Mouse (Mus musculus): ENCODE data around the gene Ppp3ca.

Ppp3ca gene

DNA sequence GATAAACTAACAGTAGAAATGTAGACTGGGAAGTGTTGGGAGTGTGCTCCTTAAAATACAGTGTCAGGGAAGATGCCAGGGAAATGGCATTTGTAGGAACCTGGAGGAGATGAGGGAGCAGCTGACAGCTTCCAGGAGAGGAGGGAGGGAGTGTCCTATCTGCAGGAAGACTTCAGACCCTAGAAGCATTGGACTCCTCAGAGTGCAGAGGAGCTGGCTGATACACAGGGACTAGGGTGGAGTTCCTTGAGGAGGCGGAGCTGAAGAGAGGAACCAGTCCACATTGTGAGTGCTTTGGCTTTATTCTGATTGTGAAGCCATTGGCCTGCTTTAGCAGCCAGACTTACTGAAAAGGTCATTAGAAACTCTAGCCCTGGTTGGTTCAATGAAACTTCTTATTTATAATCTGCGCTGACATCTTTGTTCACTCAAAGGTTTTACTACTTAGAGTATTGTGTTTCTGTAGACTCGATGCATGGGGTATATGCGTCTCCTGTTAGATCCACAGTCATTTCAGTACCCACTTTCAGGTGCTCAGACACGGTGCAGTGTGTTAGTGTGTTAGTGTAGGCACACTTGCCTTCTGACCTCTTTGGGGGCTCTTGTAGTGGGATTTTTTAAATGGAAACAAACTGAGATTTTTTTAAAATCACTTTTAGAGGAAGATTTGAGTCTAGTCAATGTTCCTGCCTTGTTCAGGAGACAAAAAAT is 99.0 kb downstream of the Ppp3ca start:
- no peak for DNase-seq

DNA sequence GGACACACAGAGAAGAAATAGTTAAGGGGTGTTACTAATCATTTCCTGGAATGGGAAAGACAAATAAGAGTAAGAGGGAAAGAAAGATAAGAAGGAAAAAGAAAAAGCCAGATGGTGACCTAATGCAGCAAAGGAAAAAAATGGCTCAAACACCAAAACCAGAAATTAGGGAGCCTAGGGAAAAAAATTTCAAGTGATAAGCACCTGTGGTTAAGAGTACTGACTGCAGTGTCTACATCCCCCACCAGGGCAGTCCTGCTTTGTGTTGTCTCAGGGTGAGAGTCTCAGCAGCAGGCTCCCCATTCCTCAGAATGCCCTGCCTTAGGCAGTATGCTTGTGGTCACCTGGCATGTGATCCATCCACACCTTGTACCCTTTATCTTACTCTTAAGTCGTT is 99.6 kb downstream of the Ppp3ca start:
- no peak for DNase-seq

DNA sequence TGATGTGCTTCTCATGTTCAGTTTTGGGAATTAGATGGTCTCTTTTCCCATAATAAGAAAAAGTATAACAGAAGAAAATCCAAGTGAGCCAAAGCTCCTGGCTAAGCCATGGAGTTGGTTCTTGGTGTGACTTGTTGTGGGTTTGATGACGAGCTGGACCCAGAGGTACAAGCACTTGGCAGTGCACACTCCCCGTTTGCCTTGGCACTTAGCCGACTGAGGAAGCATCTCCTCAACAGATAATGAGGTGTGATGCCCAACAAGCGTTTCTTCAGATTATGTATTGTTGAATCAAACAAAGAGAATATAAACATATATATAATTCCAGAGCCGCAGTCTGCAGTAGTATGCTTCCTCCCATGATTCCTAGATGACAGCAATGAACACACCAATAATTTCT is 101.8 kb downstream of the Ppp3ca start:
- DNase-seq = no peak

DNA sequence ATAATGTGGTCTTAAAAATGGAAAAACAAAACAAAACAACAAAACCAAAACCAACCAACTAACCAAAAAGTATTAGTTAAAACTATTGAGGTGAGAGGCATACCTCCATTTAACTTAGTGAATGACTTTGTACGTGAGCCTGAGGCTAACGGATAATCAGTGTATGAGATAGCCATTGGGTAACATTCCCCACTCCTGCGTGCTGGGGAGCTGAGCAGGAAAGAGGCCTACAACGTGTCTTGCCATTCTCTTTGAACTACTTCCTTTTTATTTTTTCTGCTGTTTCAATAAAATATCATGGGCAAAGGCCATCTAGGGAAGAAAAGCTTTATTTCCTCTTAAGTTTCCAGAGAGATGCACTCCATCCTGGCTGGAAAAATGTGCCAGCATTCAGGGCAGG is 103.3 kb downstream of the Ppp3ca start:
- DNase-seq = no peak

DNA sequence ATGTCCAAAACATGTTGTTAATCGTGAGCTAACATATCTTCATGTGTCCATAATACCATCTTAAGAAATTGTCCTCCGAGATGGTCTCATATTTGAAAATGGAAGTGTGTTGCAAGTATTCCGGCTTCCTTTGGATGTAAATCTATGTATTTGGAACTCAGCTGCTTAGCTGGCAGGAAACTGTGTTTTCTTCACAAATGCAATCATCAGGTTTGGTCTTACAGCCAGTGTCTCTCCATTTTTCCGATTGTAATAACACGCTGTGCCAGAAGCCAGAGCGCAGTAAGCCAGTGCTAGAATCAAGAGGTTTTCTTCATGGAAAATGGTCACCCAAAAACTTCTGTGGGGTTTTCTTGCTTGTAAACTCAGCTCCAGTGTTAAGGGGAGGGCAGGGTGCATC is 104.3 kb downstream of the Ppp3ca start:
- DNase-seq = no peak

DNA sequence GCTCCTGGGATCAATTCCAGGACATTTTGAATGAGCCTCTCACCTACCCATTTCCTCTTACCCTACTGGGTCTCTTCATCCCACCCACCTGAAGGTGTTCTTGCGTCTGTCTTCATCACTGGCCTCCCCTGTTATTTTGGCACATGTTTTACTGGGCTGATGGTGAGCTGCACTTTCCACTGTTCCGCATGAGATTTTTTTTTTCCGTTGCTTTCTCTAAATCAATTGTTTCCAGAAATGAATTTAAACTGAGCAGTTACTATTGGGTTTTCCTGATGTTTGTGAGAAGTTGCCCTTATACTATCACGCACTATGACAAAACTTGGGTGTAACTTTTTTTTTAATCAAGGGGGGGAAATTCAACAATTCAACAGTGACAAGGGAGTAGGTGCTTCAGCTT is 106.6 kb downstream of the Ppp3ca start:
- no peak for DNase-seq

DNA sequence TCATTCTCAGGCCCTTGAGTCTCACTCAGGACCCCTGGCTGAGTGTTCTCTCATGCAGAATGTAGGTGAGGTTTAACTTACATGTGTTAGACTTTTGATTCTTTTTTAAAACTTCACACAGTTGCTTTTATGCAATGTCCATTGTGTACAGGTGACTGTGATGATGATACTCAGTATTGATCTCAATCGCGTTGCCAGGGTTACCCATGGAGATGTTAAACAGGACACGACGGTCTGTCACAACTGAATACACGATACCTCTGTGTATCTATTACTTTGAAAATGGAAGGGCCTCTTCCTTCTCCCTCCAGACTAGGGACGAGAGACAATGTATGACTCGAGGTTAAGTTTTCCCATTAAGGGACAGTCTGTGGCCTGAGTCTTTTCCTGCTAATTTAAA is 107.5 kb downstream of the Ppp3ca start:
- no peak for DNase-seq

DNA sequence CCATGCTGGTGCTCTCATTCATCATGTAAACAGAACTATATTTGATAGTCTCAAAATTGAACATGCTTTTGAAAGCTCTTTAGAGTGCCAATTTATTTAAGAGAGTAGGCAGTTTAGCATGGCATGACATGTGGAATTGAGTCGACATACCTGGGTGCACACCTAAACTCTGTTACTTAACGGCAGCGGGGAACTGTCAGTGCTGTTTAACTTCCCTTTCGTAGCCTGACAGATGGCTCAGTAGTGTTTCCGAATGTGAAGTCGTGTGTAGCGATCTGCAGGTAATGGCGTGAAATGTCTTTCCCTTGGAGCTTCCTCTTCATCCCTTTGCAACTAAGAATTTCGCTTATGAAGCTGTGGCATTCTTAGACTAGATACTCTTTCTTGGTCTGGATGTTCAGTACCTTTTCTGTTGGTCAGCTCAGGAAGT is 107.9 kb downstream of the Ppp3ca start:
- DNase-seq = no peak

DNA sequence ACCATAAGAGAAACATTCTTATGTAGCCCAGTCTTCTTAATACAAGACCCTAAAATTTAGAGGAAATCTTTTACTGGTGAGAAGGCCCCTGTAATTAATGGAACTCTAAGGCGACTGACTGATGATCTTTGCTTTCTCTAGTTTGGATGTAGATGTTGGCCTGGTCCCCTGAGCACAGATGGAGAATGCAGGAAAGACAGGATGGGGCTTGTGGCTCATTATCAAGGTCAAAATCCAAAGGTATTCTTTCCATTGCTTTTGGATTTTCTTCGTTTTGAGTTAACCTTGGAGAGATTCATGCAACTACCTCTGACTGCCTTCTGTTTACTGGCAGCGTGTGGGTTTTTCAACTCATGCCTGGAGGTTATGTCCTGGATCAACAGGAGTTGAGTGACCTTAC is 110.4 kb downstream of the Ppp3ca start:
- no peak for DNase-seq

DNA sequence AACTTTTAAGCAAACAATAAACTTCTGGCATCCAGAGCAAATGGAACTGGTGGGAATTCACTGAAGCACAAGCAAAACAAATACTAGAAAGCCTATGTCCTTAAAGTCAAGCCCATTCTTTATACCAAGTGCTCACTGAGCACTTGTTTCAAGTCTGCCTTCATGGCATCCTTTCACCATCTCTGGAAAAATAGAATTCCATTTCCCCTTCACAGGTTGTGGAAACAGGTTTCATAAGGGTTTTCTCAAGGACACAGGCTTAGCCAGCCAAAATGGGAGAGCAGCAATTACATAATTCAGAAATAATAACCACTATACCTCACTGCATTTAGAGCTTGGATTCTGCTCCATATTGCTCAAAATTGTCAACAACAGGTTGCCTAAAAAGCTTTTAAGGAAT is 112.1 kb downstream of the Ppp3ca start:
- DNase-seq = no peak

DNA sequence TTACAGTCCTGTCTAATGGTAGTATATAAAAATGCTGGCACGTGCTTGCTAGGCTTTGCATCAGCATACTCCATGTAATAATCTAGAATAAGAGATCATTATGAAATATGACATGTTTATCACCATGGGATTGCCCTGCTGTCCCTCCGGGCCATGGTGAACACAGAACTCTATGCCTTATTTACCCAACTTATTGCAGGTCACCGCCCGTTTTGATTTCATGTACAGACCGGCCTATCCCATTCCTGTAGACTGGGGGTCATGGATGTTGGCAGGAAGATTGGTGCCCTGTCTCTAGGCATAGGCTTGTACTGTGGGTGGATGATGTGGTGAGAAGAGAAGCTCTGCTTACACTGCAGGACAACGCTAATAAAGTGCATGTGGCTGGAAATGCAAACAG is 115.8 kb downstream of the Ppp3ca start:
- no peak for DNase-seq

DNA sequence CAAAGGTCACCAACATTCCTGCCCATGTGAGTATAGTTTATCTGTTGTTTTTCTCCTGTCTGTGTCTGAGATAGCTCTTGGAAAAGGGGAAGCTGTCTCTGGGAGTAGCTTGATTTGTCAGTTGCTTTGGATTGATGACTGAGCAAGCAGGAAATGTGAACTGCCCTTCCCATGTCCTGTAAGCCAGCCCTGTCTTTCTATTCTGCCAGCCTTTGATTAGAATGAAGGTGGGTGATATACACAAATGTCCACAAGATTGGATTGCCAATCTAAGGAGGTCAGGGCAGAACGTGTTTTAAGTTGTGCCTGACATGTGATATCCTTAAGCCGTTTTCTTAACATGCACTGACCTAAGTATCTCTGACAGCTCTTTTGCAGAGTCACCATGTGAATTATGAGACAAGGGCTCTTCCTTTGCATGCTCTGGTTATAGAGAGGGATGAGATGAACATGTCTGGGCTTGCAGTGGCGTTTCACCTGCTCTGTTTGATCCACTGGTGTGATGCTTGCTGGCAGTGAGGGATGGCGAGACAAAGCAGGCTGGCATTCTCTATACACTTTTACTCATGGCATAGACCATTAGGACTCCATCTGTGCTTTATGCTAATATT is 120.4 kb downstream of the Ppp3ca start:
- DNase-seq = no peak

DNA sequence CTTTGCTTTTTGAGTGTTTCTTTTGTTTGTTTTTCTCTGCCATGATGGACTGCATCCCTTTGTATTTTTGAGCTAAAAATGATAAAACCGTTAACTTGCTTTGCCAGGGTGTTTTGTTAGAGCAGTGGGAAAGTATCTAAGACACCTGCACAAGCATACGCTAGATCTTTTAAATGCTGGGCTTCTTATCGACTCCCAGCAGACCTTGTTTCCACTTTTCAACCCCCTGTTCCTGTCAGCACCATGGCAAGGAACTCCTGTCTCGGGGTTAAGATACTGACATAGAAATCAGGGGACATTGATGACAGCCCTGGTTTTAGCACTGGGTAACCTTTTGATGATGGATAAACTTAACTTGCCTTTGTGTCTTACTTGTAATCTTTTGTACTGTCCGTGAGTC is 121.5 kb downstream of the Ppp3ca start:
- no peak for DNase-seq

DNA sequence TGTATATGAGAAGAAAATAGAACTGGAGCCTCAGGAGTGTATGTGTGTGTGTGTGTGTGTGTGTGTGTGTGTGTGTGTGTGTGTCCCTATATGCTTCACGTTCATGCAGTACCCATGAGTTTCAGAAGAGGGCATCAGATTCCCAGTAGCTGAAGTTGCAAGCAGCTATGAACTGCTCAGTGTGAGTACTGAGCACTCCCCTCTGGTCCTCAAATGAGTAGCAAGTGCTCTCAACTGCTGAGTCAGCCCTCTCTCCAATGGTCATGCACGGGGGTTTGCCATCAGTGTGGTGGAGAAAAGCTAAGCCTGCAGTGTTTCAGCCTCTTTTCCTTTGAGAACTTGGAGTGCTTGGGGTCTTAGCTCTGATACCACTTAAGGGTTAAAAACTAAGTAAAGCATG is 122.0 kb downstream of the Ppp3ca start:
- DNase-seq = no peak

DNA sequence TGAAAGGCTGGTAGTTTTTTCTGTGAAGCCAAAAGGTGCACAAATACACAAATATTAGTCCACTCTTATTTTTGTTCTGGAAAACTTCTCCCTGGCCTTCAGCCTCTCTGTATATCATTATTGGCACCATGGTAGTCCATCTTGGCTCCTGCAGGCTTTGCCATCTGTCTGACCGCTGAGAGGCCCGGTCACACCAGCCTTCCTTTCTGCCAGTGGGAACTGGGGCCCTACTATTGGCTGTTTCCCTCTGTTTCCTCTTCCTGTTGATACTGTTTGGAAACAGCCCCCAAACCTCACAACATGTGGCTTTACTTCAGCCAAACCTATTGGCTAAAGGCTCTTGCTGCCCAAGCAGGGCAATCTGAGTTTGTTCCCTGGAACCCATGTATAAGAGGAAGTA is 123.5 kb downstream of the Ppp3ca start:
- no peak for DNase-seq

DNA sequence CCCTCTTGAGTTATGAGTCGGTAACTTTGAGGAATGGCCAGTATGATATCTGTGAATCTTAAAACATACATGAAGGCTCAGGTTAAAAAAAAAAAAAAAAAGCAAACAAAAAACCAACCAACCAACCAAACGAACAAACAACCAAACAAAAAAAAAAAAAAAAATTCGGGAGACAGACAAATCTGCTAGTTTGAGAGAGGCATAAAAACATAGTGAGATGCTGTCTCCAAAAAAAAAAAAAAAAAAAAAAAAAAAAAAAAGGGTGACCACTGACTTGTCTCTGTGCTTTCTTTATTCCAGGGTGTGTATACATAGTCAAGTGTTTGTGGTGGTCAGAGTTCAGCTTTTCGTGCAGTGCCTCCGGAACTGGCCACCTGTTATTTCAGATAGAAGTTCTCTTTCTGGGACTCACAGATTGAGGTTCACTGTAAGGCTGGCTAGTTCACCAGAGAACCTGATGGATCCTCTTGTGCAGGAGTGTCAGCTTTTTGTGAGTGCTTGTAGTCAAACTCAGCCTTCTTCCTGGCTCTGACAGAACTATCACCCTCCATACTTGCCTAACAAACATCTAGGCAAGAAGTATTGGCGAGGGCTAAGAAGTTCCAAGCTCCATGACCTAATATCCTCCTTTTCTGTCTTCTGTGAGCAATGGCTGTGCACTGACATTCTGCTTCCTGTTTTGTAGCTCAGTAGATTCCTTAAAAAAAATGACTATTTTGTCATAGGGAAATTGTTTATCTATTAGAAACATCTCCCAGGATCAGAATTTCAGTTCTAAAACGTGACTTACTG is 124.7 kb downstream of the Ppp3ca start:
- DNase-seq = no peak

DNA sequence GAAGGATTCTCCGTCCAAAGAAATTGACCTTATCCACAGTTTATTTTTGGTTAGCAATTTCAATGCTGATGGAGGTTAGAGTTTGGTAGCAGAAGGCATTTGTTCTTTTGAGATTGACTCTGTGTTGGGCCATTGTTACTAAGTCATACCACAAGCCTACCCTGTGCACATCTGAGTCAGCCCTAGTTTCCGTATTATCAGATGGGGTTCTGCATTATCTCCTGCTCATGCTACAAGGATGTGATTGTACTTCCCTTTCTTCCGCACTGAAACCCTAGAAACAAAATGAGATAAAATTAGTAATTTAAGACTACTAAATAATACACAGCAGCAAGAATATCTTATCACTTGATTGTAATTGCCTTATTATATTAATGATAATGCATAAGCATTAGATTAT is 129.0 kb downstream of the Ppp3ca start:
- no peak for DNase-seq

DNA sequence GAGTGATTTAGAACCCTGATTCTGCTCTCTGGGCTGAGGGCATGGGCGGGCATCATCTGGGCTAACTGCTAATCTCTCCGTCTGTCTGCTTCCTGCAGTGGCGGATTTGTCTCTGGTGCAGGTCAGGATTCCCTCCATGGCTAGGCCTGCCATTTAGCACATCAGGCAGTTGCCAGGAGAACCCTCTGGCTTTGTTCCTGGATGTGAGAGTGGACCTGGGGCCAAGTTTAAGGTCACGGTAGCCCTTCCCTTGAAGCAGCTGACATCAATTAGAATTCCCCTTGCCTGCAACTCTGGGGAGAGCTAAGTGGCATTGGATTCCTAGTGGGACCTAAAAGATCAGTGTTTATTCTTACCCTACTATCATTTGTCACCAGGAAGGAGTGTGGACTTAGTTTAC is 132.7 kb downstream of the Ppp3ca start:
- no peak for DNase-seq

DNA sequence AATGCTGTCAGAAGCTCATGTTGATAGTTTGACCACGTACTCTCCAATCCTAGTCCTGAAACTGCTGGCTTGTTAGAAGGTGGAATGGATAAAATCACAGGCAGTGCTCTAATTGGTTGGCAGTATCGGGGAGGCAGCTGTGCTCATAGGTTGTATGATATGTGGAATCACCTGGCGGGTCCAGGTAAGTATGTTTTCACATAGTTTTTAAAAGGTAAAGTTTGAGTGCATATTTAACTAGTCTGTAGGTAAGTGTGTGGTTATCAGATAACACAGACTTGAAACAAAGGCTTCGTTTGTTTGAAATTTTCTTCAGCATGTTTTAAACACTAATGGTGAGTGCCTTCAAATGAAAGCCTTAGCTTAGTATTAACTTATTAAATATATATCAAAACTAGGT is 136.0 kb downstream of the Ppp3ca start:
- no peak for DNase-seq

DNA sequence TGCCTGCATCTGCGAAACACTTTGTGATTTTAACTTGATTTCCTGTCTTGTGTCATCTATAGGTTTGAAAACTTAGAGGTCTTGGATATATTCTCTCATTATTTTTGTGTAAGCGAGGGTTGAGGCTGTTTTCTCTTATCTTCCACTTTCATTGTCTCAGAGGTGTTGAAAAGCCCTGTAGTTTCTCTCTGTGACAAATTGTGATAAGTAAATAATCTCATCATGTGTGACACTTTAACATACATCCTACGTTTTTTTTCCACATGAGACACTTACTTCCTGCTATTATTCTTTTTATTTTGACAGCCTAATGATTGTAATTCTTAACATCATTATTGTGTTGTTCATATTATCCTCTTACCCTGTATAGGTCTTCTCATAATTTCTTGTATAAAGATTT is 140.3 kb downstream of the Ppp3ca start:
- no peak for DNase-seq

DNA sequence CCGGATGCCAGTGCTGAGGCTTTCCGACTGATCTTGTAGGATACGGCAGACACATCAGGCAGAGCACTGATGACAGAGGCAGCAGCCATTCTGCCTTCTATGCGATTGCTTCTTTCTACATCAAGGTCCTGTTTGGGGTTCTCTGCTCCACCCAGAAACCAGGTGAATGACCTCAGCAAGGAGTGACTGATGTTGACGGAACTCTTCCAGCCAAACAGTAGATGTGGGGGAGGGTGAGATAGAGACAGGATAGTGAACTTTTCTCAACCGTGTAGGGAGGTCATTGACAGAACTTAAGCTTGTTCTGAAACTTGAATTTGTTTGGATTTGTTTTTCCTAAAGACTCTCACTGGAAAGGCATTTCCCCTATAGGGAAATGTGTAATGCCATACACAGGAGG is 142.2 kb downstream of the Ppp3ca start:
- DNase-seq = no peak

DNA sequence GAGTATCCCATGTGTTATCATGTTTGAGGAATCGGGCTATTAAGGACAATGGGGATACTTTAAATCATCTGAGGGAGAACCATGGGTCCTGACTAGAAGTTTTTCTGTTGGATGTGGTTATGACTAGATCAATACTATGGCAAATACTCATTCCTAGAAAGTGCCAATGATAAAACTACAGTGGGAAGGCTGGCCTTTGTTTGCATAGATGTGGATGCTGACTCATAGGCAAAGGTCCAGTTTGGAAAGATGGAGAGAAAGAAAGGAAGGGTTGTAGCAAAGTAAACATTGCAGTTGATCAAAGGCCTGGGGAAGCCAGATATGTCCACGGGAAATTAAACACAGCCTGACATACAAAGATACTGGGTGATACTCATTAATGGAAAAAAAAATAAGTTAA is 142.9 kb downstream of the Ppp3ca start:
- DNase-seq = no peak

DNA sequence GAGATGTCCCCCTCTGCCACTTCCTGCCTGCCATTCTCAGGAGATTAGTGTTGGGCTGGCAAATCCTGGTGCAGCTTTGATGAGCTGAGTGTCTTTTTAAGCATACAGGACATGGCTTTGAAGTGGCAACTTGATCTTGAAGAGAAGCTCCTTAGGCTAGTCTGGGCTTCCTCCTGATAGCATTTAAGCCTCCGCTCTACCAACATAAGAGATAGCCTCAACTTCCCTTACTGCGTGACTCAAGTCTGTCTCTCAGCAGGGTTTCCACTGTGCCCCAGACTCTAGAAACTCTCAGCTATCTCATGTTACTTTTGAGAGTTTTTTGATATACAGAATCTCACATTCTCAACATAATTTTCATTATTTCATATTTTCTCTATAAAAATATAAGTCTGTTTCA is 144.0 kb downstream of the Ppp3ca start:
- no peak for DNase-seq

DNA sequence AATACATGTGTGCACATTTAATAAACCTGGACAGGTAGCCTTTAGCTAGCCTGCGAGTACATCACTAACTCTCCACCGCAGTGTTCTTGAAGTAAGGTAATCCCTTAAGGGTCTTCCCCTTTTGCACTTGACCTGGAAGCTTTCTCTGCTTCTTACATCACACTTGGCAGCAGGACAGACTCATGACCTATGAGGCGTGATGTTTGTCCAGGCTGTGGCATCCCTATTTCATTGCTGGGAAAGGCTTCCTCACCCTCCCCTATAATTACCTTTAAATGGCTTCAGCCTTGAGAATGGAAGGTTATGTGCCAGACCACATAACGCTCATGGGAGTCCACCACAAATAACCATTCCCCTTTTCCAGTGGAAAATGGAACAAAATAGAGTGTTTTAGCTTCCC is 145.0 kb downstream of the Ppp3ca start:
- no peak for DNase-seq
